Mouse (Mus musculus) skeletal muscle tissue, postnatal 0 days (tissue): ENCODE measurements around the gene Peli2. TPM values are rescaled to one million over a fixed set of nuclear protein-coding genes. Genes with fewer than 3 reads are reported as not detected.

Source experiments
- polyA plus RNA-seq: library from polyadenylated mRNA; unstranded; fragments of >200 nt; fragmentation: Nextera tagmentation; extraction: Ambion mirVana; gene quantifications from 2 replicates; pipeline ENCODE4 v1.2.1, GENCODE M21; 2015

Gene Peli2
- 6.4 TPM in 2 replicates for polyA plus RNA-seq

DNA sequence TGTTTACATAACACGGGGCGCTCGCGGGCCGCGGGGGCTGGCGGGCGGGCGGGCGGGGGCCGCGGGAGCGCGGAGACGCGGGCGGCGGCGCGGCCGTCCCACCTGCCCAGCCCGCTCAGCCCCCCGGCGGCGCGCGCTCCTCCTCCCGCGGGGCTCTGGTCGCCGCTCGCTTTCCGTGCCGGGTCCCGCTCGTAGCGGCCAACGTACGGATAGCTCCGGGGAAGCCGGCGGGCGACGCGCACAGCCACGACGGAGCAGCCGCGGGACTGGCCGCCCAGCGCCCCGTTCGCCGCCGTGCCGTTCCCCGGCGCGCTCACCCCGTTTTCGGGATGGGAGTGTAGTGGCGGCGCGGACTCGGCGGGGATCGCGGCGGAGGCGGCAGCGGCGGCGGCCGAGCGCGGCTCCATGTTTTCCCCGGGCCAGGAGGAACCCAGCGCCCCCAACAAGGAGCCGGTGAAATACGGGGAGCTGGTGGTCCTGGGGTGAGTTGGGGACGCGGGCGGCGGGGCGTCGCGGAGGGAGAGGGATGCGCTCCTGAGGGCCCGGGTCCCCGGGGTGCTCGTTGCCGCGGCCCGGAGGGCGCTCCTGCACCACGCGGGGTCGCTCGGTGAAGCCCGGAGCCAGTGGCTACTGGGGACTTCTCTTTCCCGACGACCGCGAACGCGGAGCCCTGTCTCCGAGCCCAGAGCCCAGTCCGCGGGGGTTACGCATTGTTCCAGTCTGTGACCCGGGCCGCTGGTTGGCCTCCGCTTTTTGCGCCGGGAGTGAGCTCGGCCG, at the start of gene Peli2:
Gene Peli2 (plus strand): TSS at position 72 of the 777 bp plus-strand sequence.

